Comparison of ENCODE assay signal across 17 mouse cellular contexts in genomic region chr19:6666187-6666722, GRCm38 (mm10).
"Had no signal": no experiment of that assay in that cellular context is flagged by ENCODE, and none has a peak within 500 bp of the region (broad histone marks: within the 10 kb centered on the region; RNA-seq: fewer than 3 reads in every experiment).

No protein-coding gene starts in this region.

- H3K27me3 ChIP-seq: midbrain, embryonic 15.5 days; neural tube, embryonic 12.5 days; stomach, embryonic 15.5 days had no signal

- H3K9ac ChIP-seq: lung, embryonic 14.5 days; midbrain, embryonic 13.5 days; midbrain, embryonic 15.5 days; neural tube, embryonic 12.5 days; stomach, embryonic 15.5 days had no signal

- H3K4me2 ChIP-seq: lung, embryonic 14.5 days; midbrain, embryonic 11.5 days; midbrain, embryonic 13.5 days; midbrain, embryonic 15.5 days; neural tube, embryonic 12.5 days; stomach, embryonic 15.5 days had no signal

- DNase-seq: lung, adult 18-20 months; lung, embryonic 14.5 days; lung, postnatal 10 days; lung, postnatal 4 days; retina, postnatal 1 day; right cerebral cortex, adult 18-20 months; right cerebral cortex, postnatal 25 days; right cerebral cortex, postnatal 4 days; spleen, adult 18-20 months; thymus, adult 2 months; thymus, postnatal 25 days had no signal

- H3K4me1 ChIP-seq: stomach, embryonic 15.5 days had no signal

- H3K4me3 ChIP-seq: midbrain, embryonic 13.5 days; midbrain, embryonic 15.5 days; neural tube, embryonic 12.5 days; stomach, embryonic 15.5 days had no signal

- H3K36me3 ChIP-seq: midbrain, embryonic 13.5 days; midbrain, embryonic 15.5 days; neural tube, embryonic 12.5 days; stomach, embryonic 15.5 days had no signal

- H3K27ac ChIP-seq: midbrain, embryonic 13.5 days; midbrain, embryonic 15.5 days; neural tube, embryonic 12.5 days; stomach, embryonic 15.5 days; stomach, postnatal 0 days had no signal

- ATAC-seq: midbrain, embryonic 13.5 days; midbrain, embryonic 15.5 days had no signal

- H3K9me3 ChIP-seq: midbrain, embryonic 13.5 days; midbrain, embryonic 15.5 days; neural tube, embryonic 12.5 days; stomach, embryonic 15.5 days had no signal
